Mouse (Mus musculus): ENCODE measurements around the gene Oas3. TPM values are rescaled to one million over a fixed set of nuclear protein-coding genes. Genes with fewer than 3 reads are reported as not detected.
"Not testable (repeated sequence)": the region's sequence is repeated elsewhere in the genome, so short reads cannot be mapped to it uniquely, and the experiment has no call there.

The Oas3 gene
- not detected for total RNA-seq (2021)
- long read RNA-seq, result 0 reads

GRCm38 (mm10) chr5:120777478-120777877 is at the start of gene Oas3:
Oas3 (minus strand) TSS chr5:120777661.
- DNase-seq (ENCODE audit: low spot score in 2 of 2), result no peak

DNA sequence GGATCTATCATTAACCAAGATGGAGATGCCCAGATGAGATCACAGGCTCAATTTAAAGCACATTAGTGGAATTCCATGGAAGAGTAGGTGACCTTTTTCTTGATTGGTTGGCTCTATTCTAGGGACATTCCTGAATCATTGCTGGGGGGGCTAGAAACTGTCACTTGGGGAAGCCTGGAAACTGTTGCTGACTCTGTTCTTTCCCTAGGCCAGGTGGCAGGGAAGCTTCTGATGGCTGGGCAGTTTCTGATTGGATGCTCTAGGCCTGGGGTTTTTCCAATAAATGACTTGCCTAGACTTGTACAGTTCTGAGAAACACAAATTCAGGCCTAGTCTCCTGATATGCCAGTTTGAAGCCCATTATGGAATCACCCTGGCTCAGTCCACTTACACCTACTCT is 41.5 kb upstream of the Oas3 start:
- DNase-seq (ENCODE audit: low spot score in 2 of 2), result no peak

GRCm38 (mm10) chr5:120815949-120816348 is 38.5 kb upstream of the Oas3 start:
- peak in 1 of 2 experiments; percentile 24 for DNase-seq (ENCODE audit: low spot score in 2 of 2)

GRCm38 (mm10) chr5:120813023-120813422 is 35.6 kb upstream of the Oas3 start:
- DNase-seq (ENCODE audit: low spot score in 2 of 2), result no peak

DNA sequence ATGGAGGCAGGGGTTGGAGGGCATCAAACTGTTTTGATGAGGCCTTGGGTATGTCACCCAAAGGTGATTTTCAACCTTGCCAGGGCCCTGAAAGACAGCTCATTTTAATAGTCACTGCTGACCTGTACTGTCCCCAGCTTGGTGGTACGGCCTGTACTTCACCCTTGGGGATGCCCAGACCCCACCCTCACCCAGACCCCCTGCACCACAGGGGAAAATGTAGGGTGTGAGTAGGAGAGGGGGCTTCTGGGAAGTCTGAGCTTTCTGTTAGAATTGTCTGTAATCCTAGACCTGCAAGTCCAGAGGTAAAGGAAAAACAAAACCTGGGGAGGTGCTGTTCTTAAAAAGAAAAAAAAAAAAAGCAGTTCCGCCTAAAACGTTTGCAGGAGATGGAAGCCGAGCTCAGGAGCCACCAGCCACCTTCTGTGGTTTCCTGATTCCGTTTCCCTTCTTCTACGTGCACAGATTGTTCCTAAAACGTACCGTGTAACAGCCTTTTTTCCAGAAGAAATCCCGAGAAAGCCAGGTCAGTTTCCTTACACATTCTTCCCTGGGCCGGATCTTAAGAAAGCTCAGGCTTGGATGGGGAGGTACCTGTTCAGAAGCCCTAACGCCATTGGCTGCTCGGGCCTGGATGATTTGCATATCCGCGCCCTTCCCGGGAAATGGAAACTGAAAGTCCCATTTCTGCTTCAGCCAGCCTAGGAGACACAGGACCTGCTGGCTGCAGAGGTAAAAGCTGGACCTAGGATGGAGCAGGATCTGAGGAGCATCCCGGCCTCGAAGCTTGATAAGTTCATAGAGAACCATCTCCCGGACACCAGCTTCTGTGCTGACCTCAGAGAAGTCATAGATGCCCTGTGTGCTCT is 34.7 kb upstream of the Oas3 start, which contains the start of gene Oas1c:
Oas1c (minus strand) TSS at position 564 of the 869 bp plus-strand sequence.
- DNase-seq (ENCODE audit: low spot score in 2 of 2), result peak; percentile 61 to 81

GRCm38 (mm10) chr5:120809171-120809570 is 31.7 kb upstream of the Oas3 start:
- no peak for DNase-seq (ENCODE audit: low spot score in 2 of 2)

DNA sequence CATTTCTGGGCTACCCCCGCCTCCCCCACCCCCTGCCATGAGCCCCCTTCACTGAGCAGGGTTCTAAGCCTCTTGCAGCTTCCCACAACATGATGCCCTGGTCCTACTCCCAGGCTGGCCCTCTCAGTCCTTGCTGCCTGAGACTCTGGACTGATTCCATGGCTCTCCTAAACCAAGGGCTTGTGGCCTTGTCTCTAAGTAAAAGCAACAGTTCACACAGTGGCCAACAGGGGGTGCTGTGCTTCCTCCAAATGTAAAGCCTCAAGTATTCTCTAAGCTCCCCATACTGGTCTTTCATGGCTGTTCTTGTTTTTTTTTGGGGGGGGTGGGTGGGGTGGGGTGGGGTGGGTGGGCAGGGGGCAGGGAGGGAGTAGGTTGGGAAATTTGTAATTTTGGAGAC is 29.0 kb upstream of the Oas3 start:
- DNase-seq (ENCODE audit: low spot score in 2 of 2), result peak in 1 of 2 experiments; percentile 56

- DNase-seq (ENCODE audit: low spot score in 2 of 2), result no peak
Measured at GRCm38 (mm10) chr5:120803596-120803995, 26.1 kb upstream of the Oas3 start.

- DNase-seq (ENCODE audit: low spot score in 2 of 2), result not testable (repeated sequence)
Measured at GRCm38 (mm10) chr5:120798943-120799342, 21.5 kb upstream of the Oas3 start.

DNA sequence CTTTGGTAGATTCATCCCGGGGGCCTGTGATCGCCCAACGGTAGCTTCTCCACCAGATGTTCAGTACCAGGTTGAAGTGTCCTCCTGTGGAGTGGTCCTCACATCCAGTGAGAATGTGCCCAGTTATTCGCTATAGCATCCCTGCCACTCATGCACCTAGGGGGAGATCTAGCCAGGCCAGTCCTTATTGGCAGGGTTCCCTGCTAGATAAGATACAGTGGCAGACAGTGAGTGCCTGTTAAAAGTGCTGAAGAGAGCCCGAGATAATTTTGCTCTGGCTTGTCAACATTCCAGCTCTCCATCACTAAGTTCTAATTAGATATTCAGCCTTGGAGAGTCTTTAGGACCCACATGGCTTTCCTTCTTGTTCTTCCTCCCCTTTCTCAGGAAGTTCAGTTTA is 20.7 kb upstream of the Oas3 start:
- not testable (repeated sequence) for DNase-seq (ENCODE audit: low spot score in 2 of 2)

DNA sequence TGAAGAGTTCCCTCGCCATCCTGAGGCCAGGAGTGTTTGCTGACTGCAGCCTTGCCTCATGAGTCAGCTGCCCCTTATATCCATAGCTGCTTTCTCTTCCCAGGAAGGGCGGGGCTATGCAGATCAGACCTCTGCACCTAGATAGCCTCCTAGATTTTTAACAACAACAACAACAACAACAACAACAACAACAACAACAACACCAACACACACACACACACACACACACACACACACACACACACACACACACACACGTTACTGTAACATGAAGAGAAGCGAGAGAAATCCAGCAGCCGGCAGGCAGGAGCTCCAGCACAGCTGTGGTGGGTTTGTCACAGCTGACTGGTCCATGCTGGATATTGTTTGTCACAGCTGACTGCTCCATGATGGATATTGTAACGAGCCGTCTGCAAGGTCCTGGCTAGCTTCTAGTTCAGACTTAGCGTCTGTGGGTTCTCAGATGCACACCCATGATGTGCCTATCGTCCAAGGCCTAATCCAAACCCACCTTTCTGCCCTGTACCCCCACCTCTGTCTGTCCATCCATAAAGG is 18.1 kb upstream of the Oas3 start, which contains the start of gene Oas1e:
Oas1e (minus strand) TSS at position 51 of the 555 bp plus-strand sequence.
- DNase-seq (ENCODE audit: low spot score in 2 of 2), result not testable (repeated sequence)

DNA sequence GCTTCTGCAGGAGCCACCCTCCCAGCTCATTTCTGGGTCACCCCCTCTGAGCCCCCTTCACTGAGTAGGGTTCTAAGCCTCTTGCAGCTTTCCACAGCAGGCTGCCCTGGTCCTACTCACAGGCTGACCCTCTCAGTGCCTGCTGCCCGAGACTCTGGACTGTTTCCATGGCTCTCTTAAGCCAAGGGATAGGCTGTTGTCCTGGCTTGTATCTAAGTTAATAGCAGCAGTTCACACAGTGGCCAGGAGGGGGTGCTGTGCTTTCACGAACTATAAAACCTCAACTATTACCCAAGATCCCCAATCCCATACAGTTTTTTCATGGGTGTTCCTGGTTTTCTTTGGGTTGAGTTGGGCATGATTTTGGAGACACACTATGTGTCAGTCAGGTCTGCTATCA is 15.6 kb upstream of the Oas3 start:
- DNase-seq (ENCODE audit: low spot score in 2 of 2), result peak in 1 of 2 experiments; percentile 68

DNA sequence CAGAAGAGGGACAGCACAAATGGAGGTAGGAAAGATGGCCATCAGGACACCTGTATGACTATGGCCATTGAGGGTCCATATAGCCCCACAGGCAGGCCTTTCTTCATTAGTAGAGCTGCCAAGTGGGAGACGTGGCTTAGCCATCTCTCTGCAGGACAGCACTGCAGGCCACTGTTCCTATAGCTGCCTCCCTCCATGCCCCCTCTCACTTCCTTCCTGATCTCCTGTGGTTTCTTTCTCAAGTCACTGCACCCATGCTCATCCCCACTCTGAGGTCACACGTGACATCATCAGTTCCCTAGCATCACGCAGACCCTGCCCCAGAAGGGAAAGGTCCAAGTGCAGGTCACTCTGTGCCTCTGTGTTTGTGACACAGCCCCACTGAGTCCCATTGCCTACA is 9.6 kb upstream of the Oas3 start:
- no peak for DNase-seq (ENCODE audit: low spot score in 2 of 2)

DNA sequence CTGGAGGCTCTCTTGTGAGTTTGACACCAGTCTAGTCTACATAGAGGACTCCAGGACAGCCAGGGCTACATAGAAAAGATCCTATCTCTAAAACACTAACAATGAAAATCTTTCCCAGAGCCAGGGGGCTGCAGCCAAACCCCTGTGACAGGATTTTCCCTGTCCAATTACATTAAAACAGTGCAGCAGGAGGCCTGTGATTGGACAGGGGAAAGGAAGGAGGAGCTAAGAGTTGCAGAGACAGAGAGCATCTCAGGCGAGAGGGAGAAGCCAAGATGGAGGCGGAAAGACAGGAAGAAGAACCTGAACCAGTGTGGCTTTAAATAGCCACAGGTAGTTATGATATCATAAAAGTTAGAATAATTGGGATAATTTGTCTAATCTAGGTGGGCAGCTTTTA is 5.0 kb upstream of the Oas3 start:
- no peak for DNase-seq (ENCODE audit: low spot score in 2 of 2)

DNA sequence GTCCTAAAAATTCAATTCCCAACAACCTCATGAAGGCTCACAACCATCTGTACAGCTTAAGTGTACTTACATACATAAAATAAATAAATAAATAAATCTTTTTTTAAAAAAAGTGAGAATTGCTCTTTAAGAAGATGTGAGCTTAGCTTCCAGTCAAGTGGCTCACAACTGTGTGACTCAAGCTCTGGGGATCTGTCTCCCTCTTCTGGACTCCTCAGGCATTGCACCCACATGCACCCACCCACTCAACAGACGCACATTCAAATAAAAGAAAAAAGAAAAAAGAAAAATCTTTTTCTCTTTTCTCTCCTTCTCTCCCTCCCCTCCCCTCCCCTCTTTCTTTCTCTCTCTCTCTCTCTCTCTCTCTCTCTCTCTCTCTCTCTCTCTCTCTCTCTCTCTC is 4.2 kb upstream of the Oas3 start:
- peak in 1 of 2 experiments; percentile 12 for DNase-seq (ENCODE audit: low spot score in 2 of 2)

DNA sequence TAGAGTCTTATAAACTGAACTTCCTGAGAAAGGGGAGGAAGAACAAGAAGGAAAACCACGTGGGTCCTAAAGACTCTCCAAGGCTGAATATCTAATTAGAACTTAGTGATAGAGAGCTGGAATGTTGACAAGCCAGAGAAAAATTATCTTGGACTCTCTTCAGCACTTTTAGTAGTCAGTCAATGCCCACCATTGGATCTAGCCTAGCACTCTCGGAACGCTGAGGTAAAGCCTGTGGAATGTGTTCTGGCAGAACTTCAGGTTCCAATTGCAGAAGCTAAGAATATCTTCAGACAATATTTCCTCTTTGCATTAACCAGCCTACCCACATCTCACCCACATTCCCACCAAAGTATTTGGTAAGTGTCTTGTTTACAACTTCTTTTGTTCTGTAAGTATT is 2.5 kb upstream of the Oas3 start:
- no peak for DNase-seq (ENCODE audit: low spot score in 2 of 2)

DNA sequence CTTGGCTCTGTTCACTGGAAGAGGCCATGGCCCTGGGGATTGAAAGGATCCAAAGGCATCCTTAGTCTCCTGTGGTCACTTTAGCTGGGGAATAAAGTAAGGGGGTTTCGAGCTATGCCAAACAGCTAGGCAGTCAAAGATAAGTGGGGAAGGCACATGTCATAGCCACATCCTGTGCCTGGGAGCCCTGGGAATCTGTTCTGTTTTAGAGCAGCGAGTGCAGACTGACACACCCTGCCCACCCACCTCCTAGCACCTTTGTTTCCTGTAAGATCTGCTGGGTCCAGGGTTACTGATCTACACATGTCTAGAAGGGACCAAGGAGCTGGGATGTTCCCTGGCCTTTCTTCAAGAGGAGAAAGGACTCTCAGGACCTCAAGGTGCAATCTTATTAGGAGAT is 1.5 kb upstream of the Oas3 start:
- DNase-seq (ENCODE audit: low spot score in 2 of 2), result no peak

GRCm38 (mm10) chr5:120776801-120777200 is 660 bp downstream of the Oas3 start:
- no peak for DNase-seq (ENCODE audit: low spot score in 2 of 2)

DNA sequence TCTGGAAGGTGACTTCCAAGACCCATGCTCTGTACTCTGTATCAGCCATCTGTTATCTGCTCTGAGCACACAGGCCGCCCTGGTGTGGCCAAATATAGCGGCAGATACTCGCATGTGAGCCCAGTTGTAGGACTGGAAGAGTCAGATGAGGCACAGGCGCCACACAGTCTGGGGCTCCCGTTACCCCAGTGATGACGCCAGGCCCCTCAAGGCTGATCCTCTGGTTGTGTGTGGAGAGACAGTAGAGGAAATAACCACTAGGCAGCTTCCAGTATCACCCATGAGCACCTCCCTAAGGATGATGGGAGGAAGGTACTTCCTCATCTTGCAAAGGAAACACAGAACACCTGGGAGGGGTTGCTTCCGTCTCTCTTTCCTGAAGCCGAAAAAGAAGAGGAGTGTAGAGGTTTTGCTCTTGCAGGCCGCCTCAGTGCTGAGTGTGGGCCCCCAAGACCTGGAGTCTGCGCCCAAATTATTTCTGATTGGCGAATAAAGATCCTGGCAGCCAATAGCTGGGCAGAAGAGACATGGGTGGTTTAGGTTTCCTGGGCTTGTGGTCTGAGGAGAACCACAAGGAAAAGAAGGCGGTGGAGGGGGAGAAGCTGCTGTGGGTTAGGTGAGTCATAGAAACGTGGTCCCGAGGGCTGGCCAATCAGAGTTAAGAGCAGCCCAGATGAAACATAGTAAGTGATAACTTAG is 2.0 kb downstream of the Oas3 start:
- DNase-seq (ENCODE audit: low spot score in 2 of 2), result no peak

DNA sequence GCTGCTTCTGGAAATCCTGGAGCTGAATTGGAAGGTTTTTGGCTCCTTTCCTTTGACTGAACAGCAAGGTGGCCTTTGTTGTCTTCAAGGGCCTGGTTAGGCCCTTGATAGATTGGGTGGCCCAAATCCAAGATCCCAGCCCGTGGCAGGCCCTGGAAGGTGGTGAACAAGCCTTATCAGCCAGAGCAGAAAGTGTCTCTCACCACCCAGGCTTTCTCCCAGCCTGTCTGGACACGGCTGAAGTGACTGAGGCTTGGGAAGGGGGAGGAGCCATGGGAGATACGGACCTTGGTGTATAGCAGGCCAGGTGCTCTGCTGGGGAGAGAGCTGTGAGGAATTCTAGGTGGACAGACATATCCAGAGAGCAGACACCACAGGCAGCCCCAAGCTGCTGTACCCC is 8.1 kb downstream of the Oas3 start:
- DNase-seq (ENCODE audit: low spot score in 2 of 2), result no peak

DNA sequence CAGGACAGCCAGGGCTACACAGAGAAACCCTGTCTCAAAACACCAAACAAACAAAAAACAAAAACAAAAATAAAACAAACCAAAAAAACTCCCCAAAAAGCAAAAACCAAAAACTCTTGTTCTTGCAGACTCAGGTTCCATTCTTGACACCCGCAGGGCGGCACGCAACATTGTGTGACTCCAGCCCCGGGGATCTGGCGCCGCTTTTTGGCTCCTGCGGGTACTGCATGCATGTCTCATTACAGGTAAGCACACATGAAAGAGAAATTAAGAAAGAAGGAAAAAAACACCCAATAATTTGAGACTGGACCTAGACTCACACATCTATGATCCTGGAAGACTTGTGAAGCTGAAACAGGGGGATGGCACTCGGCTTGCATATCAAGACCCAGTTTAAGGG is 12.5 kb downstream of the Oas3 start:
- no peak for DNase-seq (ENCODE audit: low spot score in 2 of 2)

- no peak for DNase-seq (ENCODE audit: low spot score in 2 of 2)
Measured at GRCm38 (mm10) chr5:120761901-120762300, 15.6 kb downstream of the Oas3 start.
